Mouse (Mus musculus) neural tube, embryonic 11.5 days (tissue): ENCODE measurements around the gene Zfp768. TPM values are rescaled to one million over a fixed set of nuclear protein-coding genes. Genes with fewer than 3 reads are reported as not detected.
A peak's percentile ranks its signal among the peaks of the same experiment; 100 is the strongest.

Experiments
- ATAC-seq: fragments of 200-750 bp; cut with Nextera tagmentation; 2 replicates; pipeline ENCODE4 v1.8.0; 2017; ENCODE audit warnings: moderate number of reproducible peaks, mild to moderate bottlenecking, moderate TSS enrichment, moderate library complexity; ENCODE audit not compliant: insufficient read depth, low FRiP score, low TSS enrichment
- DNase-seq: peaks from one replicate; pipeline ENCODE4 v3.0.0-alpha.2; 2015; ENCODE audit warnings: low spot score
- H3K27ac ChIP-seq: fragments of 300-500 bp; sonication (generic); 2 replicates; pipeline ENCODE4 v1.5.1; 2014; ENCODE audit warnings: low read depth, mild to moderate bottlenecking, low read length
- H3K27me3 ChIP-seq: fragments of 300-500 bp; sonication (generic); 2 replicates; pipeline ENCODE4 v1.6.1; 2014; ENCODE audit warnings: mild to moderate bottlenecking, low read length, mixed read lengths; ENCODE audit not compliant: control insufficient read depth, insufficient read depth
- H3K36me3 ChIP-seq: fragments of 300-500 bp; sonication (generic); 2 replicates; pipeline ENCODE4 v1.6.1; 2014; ENCODE audit warnings: mild to moderate bottlenecking, low read length, moderate library complexity, mixed read lengths; ENCODE audit not compliant: control insufficient read depth, insufficient read depth
- H3K4me1 ChIP-seq: fragments of 300-500 bp; sonication (generic); 2 replicates; pipeline ENCODE4 v1.6.1; 2014; ENCODE audit warnings: low read length, mixed read lengths; ENCODE audit not compliant: control insufficient read depth, insufficient read depth
- H3K4me2 ChIP-seq: fragments of 300-500 bp; sonication (generic); 2 replicates; pipeline ENCODE4 v1.6.1; 2014; ENCODE audit warnings: low read depth, mild to moderate bottlenecking, moderate library complexity
- H3K4me3 ChIP-seq: fragments of 300-500 bp; sonication (generic); 2 replicates; pipeline ENCODE4 v1.5.1; 2014; ENCODE audit warnings: low read depth, low read length
- H3K9ac ChIP-seq: fragments of 300-500 bp; sonication (generic); 2 replicates; pipeline ENCODE4 v1.6.1; 2014; ENCODE audit warnings: mild to moderate bottlenecking, low read length
- H3K9me3 ChIP-seq: fragments of 300-500 bp; sonication (generic); 2 replicates; pipeline ENCODE4 v1.6.1; 2016; ENCODE audit warnings: low read length; ENCODE audit not compliant: control insufficient read depth
- WGBS: fragments of 180-500 bp; shearing (Covaris S2); extraction: QIAGEN DNeasy Blood & Tissue Kit; methylation state at CpG from one replicate; pipeline ENCODE4 v1.1.7; 2014; 5-methylcytosine and 5-hydroxymethylcytosine counted together
- polyA plus RNA-seq: library from polyadenylated mRNA; unstranded; fragments of >200 nt; fragmentation: Nextera tagmentation; extraction: Ambion mirVana; gene quantifications from 2 replicates; pipeline ENCODE4 v1.2.1, GENCODE M21; 2014

Zfp768 gene
- polyA plus RNA-seq, 1 experiment from 2014 or later, result 7.0 TPM

DNA sequence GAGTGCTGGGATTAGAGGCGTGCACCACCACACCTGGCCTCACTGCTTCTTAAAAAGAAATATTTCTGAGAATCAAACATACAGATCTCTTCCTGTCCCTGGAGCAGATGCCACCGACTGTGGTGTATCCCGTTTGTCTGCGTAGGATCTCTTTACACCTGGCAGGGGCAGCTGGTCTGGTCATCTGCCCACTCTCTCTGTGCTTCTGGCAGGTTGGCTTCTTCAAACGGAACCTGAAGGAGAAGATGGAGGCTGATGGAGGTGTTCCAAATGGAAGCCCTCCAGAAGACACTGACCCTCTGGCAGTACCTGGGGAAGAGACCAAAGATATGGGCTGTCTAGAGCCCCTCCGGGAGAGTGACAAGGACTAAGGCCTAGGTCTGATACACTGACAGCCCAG is 12.1 kb downstream of the Zfp768 start:
- Histone ChIP-seq H3K4me1 (no peaks in the 10 kb centered on the region), H3K36me3 (no peaks in the 10 kb centered on the region), H3K4me3 (no peak overlapping the region), H3K9ac (no peak overlapping the region), H3K27me3 (no peaks in the 10 kb centered on the region), H3K9me3 (no peaks in the 10 kb centered on the region), H3K27ac (no peak overlapping the region), H3K4me2 (no peak overlapping the region)
- no peak for DNase-seq
- WGBS, result 90% methylated on average over 6 of the region's 6 CpGs
- no peak for ATAC-seq

DNA sequence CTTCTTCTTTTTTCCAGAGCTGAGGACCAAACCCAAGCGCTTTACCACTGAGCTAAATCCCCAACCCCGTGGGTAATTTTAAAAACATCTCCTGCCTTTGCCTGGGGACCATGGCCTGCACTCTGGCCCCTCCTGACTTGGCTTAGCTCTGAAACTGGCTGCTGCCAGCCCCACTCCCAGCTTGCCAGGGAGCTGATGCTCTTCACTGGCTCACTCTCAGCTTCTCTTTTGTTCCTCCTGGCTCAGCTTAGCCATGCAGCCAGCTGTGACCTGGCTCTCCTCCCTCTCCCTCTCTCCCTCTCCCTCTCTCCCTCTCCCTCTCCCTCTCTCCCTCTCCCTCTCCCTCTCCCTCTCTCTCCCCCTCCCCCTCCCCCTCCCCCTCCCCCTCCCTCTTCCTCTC is 18.7 kb downstream of the Zfp768 start:
- H3K27ac ChIP-seq, result no peak overlapping the region

DNA sequence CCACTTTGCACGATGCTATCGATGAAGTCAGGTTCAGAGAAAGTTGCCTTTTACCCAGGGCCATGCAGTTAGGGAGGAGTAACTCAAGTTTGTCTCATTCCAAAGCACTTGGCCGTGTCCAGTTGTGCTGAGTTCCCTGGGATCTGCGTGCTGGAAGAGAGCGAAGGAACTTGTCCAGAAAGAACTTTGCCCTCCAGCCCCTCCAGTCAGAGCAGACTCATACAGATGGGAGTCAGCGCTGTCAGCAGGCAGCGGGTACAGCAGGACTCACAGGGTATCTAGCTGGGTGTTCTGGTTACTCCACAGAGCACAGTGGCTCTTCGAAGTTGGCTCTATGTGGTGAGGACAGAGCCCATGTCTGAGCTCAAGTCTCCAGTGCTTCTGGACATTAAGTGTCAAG is 19.8 kb downstream of the Zfp768 start:
- no peaks in the 10 kb centered on the region for H3K4me1 ChIP-seq

More for the DNA sequence above, 18.7 kb downstream of the Zfp768 start:
- no peak for ATAC-seq
- Histone ChIP-seq H3K4me3 (no peak overlapping the region), H3K4me2 (no peak overlapping the region), H3K4me1 (no peaks in the 10 kb centered on the region), H3K9ac (no peak overlapping the region), H3K27me3 (no peaks in the 10 kb centered on the region), H3K9me3 (no peaks in the 10 kb centered on the region), H3K36me3 (no peaks in the 10 kb centered on the region)
- WGBS, result 74% methylated on average over 2 of the region's 2 CpGs
- no peak for DNase-seq

DNA sequence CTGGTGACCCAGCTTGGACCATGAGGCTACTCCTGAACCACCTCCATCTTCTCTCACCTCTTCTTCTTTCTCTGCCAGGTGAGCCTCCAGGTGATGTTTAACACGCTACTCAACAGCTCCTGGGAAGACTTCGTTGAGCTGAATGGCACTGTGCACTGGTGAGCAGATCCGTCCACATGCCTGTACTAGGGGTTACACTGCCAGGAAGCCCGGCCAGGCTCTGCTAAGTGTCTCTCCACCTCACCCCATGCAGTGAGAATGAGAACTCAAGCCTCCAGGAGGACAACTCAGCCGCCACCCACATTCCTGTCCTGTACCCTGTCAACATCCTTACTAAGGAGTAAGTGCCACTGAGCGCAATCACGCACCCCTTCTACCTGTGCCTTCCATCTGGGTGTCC is 20.4 kb downstream of the Zfp768 start:
- H3K27me3 ChIP-seq, result no peaks in the 10 kb centered on the region
- H3K27ac ChIP-seq, result no peak overlapping the region
- no peaks in the 10 kb centered on the region for H3K9me3 ChIP-seq
- H3K4me1 ChIP-seq, result no peaks in the 10 kb centered on the region
- H3K36me3 ChIP-seq, result no peaks in the 10 kb centered on the region
- 86% methylated on average over 7 of the region's 7 CpGs for WGBS
- no peak overlapping the region for H3K4me2 ChIP-seq
- no peak for DNase-seq
- no peak for ATAC-seq
- H3K4me3 ChIP-seq, result no peak overlapping the region
- no peak overlapping the region for H3K9ac ChIP-seq

More for the DNA sequence above, 19.8 kb downstream of the Zfp768 start:
- Histone ChIP-seq H3K4me3 (no peak overlapping the region), H3K9ac (no peak overlapping the region), H3K9me3 (no peaks in the 10 kb centered on the region), H3K36me3 (no peaks in the 10 kb centered on the region), H3K27ac (no peak overlapping the region), H3K27me3 (no peaks in the 10 kb centered on the region), H3K4me2 (no peak overlapping the region)
- WGBS, result 91% methylated on average over 8 of the region's 8 CpGs
- ATAC-seq (no peak), DNase-seq (no peak)

DNA sequence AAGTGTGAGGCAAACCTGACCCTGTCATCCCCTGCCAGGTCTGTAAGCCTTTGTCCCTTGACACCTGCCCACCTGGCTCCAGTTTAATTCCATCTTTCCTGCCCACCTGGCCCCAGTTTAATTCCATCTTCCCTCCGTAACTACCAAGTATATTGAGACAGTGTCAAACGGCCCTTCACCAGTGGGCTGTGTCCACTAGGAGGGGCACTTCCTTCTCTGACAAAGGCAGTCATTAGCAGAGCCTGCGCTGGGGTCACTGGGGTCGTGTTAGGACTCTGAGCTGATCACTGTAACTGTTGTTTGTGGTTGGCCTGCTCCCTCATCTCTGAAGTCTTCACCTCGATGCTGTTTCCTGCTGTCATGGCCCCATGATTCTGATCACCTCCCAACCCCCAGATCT is 23.3 kb downstream of the Zfp768 start:
- H3K36me3 ChIP-seq, result no peaks in the 10 kb centered on the region
- H3K9me3 ChIP-seq, result no peaks in the 10 kb centered on the region
- ATAC-seq (no peak), DNase-seq (no peak)
- H3K4me2 ChIP-seq, result no peak overlapping the region
- no peak overlapping the region for H3K9ac ChIP-seq
- no peak overlapping the region for H3K27ac ChIP-seq
- H3K4me3 ChIP-seq, result no peak overlapping the region
- no peaks in the 10 kb centered on the region for H3K27me3 ChIP-seq
- H3K4me1 ChIP-seq, result no peaks in the 10 kb centered on the region
- WGBS, result 33% methylated on average over 5 of the region's 5 CpGs

DNA sequence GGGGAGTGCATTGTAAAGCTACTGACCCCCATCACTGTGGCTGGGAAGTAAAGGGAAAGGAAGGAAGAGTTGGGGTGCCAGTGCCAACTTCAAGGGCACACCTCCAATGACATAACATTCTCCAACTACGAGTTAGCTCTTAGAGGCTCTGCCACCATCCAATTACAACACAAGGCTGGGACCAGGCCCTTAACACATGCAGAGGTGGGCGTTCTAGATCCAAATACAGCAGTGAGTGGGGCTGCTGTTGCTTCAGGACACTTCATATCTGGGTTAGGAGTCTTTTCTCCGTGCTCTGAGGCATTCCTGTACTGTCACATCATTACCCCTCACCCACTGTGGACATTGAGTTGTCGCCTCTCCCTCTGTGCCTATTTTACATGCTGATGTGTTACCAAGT is 24.3 kb downstream of the Zfp768 start:
- Histone ChIP-seq H3K27ac (no peak overlapping the region), H3K36me3 (no peaks in the 10 kb centered on the region), H3K4me3 (no peak overlapping the region), H3K4me1 (no peaks in the 10 kb centered on the region), H3K27me3 (no peaks in the 10 kb centered on the region), H3K9me3 (no peaks in the 10 kb centered on the region), H3K4me2 (no peak overlapping the region), H3K9ac (no peak overlapping the region)
- no peak for ATAC-seq
- no peak for DNase-seq
- WGBS, result 76% methylated on average over 4 of the region's 4 CpGs

DNA sequence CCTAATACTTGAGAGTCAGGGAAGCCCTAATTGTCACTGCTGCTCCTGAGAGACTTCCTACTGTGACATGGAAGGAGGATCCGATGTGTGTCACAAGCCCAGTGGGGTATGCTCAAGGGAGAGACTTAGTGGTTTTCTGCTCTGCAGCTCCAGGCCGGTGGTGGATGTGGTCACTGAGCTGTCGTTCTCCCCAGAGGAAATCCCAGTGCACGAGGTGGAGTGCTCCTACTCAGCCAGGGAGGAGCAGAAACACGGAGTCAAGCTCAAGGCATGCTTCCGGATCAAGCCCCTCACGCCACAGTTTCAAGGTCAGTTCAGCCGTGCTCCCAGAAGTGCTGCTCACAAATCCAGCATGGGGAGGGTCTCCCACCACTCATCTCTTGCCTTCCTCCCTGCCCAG is 31.5 kb downstream of the Zfp768 start:
- ATAC-seq (no peak), DNase-seq (no peak)
- H3K9ac ChIP-seq, result no peak overlapping the region
- H3K4me3 ChIP-seq, result no peak overlapping the region
- no peak overlapping the region for H3K4me2 ChIP-seq
- no peaks in the 10 kb centered on the region for H3K27me3 ChIP-seq
- WGBS, result 55% methylated on average over 8 of the region's 8 CpGs
- H3K27ac ChIP-seq, result no peak overlapping the region
- H3K4me1 ChIP-seq, result no peaks in the 10 kb centered on the region
- no peaks in the 10 kb centered on the region for H3K36me3 ChIP-seq
- H3K9me3 ChIP-seq, result no peaks in the 10 kb centered on the region

DNA sequence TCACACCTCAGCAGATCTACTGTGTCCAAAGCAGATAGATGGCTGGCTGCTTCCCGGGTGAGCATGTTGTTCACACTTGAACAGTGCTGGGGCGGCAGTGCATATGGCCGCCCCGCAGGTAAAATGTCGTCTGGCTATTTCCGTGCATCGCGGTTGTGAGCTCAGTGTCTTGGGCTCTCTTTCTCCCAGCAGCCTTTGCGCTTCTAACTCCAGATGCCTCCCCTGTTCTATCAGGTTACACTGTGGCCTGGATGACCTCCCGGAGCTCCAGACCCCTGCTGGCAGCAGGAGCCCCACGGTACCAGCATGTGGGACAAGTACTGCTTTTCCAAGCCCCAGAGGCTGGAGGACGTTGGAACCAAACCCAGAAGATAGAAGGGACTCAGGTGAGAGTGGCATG is 35.4 kb downstream of the Zfp768 start:
- Histone ChIP-seq H3K9ac (no peak overlapping the region), H3K9me3 (no peaks in the 10 kb centered on the region), H3K4me3 (no peak overlapping the region), H3K27ac (no peak overlapping the region), H3K4me1 (no peaks in the 10 kb centered on the region), H3K36me3 (no peaks in the 10 kb centered on the region), H3K4me2 (no peak overlapping the region), H3K27me3 (no peaks in the 10 kb centered on the region)
- 72% methylated on average over 12 of the region's 12 CpGs for WGBS
- ATAC-seq, result no peak
- no peak for DNase-seq

DNA sequence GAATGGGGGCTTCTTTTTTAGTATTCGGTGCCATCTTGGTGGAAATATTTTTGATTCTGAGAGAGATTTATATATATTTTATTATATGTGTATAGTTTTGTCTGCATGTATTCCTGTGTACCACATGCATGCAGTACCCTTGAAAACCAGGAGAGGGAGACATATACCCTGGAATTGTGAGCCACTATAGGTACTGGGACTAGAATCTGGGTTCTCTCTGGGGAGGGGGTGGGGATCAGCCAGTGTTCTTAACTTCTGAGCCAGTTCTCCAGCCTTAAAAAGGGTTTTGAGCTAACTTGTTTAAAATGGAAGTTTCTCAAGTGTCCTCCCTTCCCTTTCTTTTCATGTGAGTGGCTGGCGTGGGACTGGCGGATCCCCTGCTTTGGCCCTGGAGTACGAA is 36.5 kb downstream of the Zfp768 start:
- WGBS, result 69% methylated on average over 4 of the region's 4 CpGs
- Histone ChIP-seq H3K4me1 (no peaks in the 10 kb centered on the region), H3K9ac (no peak overlapping the region), H3K9me3 (no peaks in the 10 kb centered on the region), H3K27ac (no peak overlapping the region), H3K36me3 (no peaks in the 10 kb centered on the region), H3K4me3 (no peak overlapping the region), H3K4me2 (no peak overlapping the region), H3K27me3 (no peaks in the 10 kb centered on the region)
- DNase-seq, result peak; percentile 44
- ATAC-seq, result no peak
